Mouse (Mus musculus) neural tube, embryonic 12.5 days (tissue): ENCODE measurements around the gene Top3a. TPM values are rescaled to one million over a fixed set of nuclear protein-coding genes. Genes with fewer than 3 reads are reported as not detected.
A peak's percentile ranks its signal among the peaks of the same experiment; 100 is the strongest.

Source experiments
- ATAC-seq: fragments of 200-750 bp; cut with Nextera tagmentation; 2 replicates; pipeline ENCODE4 v1.8.0; 2017; ENCODE audit warnings: low read depth, mild to moderate bottlenecking, moderate TSS enrichment, moderate library complexity; ENCODE audit not compliant: low FRiP score
- H3K27ac ChIP-seq: fragments of 300-500 bp; sonication (generic); 2 replicates; pipeline ENCODE4 v1.5.1; 2016
- H3K27me3 ChIP-seq: fragments of 300-500 bp; sonication (generic); replicated peaks from 2 replicates; pipeline ENCODE4 v1.6.1; 2016; ENCODE audit warnings: mild to moderate bottlenecking
- H3K36me3 ChIP-seq: fragments of 300-500 bp; sonication (generic); 2 replicates; pipeline ENCODE4 v1.6.1; 2016; ENCODE audit warnings: mild to moderate bottlenecking
- H3K4me1 ChIP-seq: fragments of 300-500 bp; sonication (generic); 2 replicates; pipeline ENCODE4 v1.6.1; 2016
- H3K4me2 ChIP-seq: fragments of 300-500 bp; sonication (generic); replicated peaks from 2 replicates; pipeline ENCODE4 v1.6.1; 2016; ENCODE audit warnings: mild to moderate bottlenecking
- H3K4me3 ChIP-seq: fragments of 300-500 bp; sonication (generic); 2 replicates; pipeline ENCODE4 v1.5.1; 2016
- H3K9ac ChIP-seq: fragments of 300-500 bp; sonication (generic); 2 replicates; pipeline ENCODE4 v1.6.1; 2016; ENCODE audit warnings: mild to moderate bottlenecking
- H3K9me3 ChIP-seq: fragments of 300-500 bp; sonication (generic); 2 replicates; pipeline ENCODE4 v1.6.1; 2016; ENCODE audit warnings: mild to moderate bottlenecking
- WGBS: fragments of 180-500 bp; shearing (Covaris S2); methylation state at CpG from one replicate; pipeline ENCODE4 v1.1.7; 2016; 5-methylcytosine and 5-hydroxymethylcytosine counted together
- polyA plus RNA-seq: library from polyadenylated mRNA; unstranded; fragments of >200 nt; fragmentation: Nextera tagmentation; extraction: Ambion mirVana; gene quantifications from 2 replicates; pipeline ENCODE4 v1.2.1, GENCODE M21; 2016

Top3a gene
- polyA plus RNA-seq, 1 experiment from 2014 or later = 15.9 TPM

DNA sequence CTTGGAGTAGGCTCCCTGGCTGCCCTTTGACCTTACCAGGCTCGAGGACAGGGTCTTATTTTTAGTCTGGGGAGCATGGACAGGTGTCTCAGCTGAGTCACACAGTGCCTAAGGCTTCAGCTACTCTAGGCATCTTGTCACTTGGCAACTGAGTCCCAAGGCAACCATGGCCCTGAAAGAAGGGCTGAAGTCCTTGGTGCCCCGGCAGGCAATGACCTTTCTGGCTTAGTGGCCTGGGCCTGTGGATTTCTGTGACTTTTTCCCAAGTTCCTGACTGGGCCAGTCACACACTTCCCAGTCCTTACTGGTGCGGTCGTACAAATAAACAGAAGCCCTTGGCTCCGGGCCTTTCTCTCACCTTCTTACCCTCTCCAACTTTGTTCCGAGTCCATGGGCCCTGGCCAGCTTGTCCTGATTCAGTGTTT, 47.9 kb downstream of the Top3a start:
- Histone ChIP-seq H3K36me3 (peaks cover 30% of the 10 kb centered on the region), H3K27ac (no peak overlapping the region), H3K4me2 (peak overlapping the region; percentile 81), H3K4me1 (peaks cover 37% of the 10 kb centered on the region), H3K9ac (no peak overlapping the region), H3K4me3 (0 out of 2 replicates have a peak overlapping the region, but pooled peaks have one; percentile 91), H3K27me3 (no peaks in the 10 kb centered on the region), H3K9me3 (no peaks in the 10 kb centered on the region)
- ATAC-seq = no peak
- WGBS = 83% methylated on average over 6 of the region's 6 CpGs

DNA sequence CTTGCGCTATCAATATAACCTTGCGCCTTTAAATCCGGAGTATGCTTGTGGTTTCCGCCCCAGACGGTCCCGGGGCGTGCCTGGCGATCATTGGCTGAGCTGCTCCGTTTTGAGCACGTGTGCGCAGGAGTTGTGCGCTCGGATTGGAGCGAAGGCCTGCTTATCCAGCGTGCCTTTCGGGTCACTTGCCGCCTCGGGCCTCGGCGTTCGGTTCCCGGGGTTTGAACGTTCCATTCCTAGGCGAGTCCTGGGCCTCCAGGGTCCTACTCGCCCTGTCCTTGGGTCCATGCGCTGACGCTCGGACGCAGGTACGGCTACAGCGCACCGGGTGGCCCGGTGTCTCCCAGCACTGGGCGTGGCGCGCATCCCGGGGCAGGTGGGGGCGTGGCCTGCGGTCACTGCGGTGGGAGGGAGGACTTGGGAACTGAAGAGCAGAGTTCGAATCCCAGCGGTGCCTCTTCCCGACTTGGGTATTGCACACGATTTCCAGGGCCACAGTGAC, 48.9 kb downstream of the Top3a start, which contains the start of gene Mief2:
Mief2 (plus strand) TSS at position 139 of the 502 bp plus-strand sequence.
- H3K9me3 ChIP-seq = no peaks in the 10 kb centered on the region
- WGBS = under 1% methylated on average over 44 of the region's 44 CpGs
- peaks cover 37% of the 10 kb centered on the region for H3K4me1 ChIP-seq
- H3K27ac ChIP-seq = peak within 1 kb of the TSS; percentile 65; the same call in 1 of the 2 replicates
- H3K4me3 ChIP-seq = peak within 1 kb of the TSS; percentile 91
- peak within 1 kb of the TSS; percentile 81 for H3K4me2 ChIP-seq
- ATAC-seq = peak; percentile 91
- H3K27me3 ChIP-seq = no peaks in the 10 kb centered on the region
- peaks cover 39% of the 10 kb centered on the region for H3K36me3 ChIP-seq
- H3K9ac ChIP-seq = peak within 1 kb of the TSS; percentile 92

DNA sequence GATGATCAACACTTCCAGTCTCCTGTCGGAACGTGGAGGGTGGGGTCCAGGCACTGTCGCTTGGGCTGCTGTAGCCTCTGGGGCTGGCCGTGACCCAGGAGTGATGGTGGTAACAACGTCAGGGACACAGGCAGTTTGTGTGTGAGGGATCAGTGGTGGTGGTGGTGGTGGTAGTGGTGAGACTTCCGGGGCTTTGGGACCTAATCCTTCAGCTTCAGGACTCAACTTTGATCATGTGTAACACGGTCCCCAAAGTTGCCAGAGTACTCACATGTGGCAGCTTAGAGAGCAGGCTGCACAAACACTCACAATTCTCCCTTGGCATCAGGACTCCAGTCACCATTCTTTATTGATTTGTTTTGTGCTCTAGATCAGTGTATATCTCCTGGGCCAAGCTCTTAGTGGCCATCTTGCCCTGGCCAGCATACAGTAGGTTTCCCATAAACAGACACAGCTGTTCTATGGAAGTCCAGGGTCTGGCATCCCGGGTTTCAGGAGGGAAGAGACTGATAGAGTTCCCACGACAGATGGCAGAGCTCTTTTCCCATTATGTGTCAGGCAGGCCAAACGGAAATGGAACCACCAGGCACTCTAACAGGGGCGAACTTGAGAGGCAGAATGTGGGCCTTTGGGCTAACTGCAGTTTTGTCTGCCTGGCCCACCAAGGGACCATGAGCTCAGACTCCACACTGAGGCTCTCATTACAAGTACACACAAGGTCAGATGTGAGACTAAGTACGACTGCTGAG, 49.6 kb downstream of the Top3a start:
- H3K9ac ChIP-seq = peak overlapping the region; percentile 92
- no peaks in the 10 kb centered on the region for H3K9me3 ChIP-seq
- peak overlapping the region; percentile 91 for H3K4me3 ChIP-seq
- H3K27ac ChIP-seq = peak overlapping the region; percentile 53; the same call in 1 of the 2 replicates
- WGBS = 6% methylated on average over 12 of the region's 12 CpGs
- peaks cover 40% of the 10 kb centered on the region for H3K36me3 ChIP-seq
- peak; percentile 30 for ATAC-seq
- peak overlapping the region; percentile 81 for H3K4me2 ChIP-seq
- no peaks in the 10 kb centered on the region for H3K27me3 ChIP-seq
- H3K4me1 ChIP-seq = peaks cover 37% of the 10 kb centered on the region

DNA sequence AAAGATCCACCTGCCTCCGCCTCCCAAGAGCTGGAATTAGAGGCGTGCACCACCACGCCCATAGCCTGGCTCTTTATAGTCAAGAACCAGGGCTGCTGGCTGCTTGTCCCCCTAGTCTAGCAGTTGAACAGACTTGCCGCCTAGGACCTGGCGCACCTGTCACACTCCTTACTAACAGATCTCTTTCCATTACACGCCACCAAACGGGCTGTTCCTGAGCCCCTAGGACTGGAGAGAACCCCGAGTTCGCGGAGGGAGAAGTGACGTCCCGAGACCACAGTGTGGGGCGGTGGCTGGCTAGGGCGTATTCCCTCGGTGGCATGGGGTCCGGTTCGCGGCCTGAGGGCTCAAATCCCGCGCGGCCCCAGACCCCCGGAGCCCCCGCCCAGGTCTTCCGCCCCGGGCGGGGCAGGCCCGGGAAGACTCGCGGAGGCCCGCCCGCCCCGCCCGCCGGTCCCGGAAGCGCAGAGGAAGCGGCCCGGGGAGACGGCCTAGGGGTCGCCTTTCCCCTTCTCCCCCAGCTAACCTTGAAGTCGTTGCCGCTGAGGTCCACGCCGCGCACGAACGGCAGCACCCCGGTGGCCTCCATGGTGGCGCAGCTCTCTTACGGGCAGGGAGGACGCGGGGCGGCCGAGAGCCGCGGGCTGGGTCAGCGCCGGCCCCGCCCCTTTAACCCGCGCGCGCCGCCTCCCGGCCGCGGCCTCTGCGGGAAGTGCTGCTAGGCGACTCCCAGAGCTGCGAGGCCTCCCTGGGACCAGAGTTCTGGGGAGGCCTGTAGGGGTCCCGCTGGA, 50.4 kb downstream of the Top3a start, which contains the start of gene Flii:
Flii (minus strand) TSS at position 663 of the 791 bp plus-strand sequence.
- Histone ChIP-seq H3K9ac (peak within 1 kb of the TSS; percentile 92), H3K4me1 (peaks cover 37% of the 10 kb centered on the region), H3K36me3 (peaks cover 43% of the 10 kb centered on the region), H3K4me3 (peak within 1 kb of the TSS; percentile 91), H3K9me3 (no peaks in the 10 kb centered on the region), H3K27me3 (no peaks in the 10 kb centered on the region), H3K27ac (peak within 1 kb of the TSS; percentile 53; the same call in 1 of the 2 replicates), H3K4me2 (peak within 1 kb of the TSS; percentile 81)
- under 1% methylated on average over 71 of the region's 71 CpGs for WGBS
- peak; percentile 78 for ATAC-seq

DNA sequence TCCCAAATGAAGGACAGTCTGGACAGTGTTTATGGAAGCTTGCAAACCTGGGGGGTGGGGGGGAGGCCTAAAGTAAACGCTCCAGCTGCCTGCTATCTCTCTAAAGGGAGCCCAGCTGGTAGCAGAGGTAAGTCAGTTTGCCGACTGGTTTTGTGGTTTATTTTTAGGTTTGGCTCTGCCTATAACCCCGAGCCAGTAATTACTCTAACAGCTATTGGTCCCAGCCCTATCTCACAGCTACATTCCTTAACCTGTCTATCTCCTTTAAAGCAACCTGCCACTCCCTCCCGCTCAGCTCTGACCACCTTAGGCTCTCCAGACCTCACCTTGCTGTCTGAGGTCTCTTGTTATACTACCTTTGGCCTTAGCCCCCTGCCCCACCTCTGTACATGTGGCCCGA, 57.9 kb downstream of the Top3a start:
- peaks cover 99% of the 10 kb centered on the region for H3K36me3 ChIP-seq
- ATAC-seq = no peak
- H3K9ac ChIP-seq = no peak overlapping the region
- no peaks in the 10 kb centered on the region for H3K27me3 ChIP-seq
- H3K27ac ChIP-seq = no peak overlapping the region
- H3K9me3 ChIP-seq = no peaks in the 10 kb centered on the region
- H3K4me1 ChIP-seq = no peaks in the 10 kb centered on the region
- no peak overlapping the region for H3K4me3 ChIP-seq
- no peak overlapping the region for H3K4me2 ChIP-seq
- 86% methylated on average over 5 of the region's 5 CpGs for WGBS

DNA sequence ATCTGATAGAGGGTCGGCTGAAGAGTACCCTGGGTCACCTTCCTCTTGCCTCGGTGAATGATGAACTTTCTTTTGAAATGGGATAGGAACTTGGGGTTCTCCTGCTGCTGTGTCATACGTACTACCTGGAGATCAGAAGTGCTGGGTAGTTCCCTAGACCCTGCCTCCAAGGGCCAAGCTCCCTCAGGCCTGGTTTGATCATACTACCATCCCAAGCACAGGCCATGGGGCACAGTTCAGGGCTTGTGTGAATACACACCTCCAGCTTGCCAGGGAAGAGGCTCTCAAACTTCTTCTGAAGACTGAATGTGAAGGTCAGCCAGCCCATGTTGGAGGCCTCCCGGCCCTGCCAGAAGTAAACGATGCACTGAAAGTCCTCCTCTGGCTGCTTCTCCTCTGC, 61.3 kb downstream of the Top3a start:
- Histone ChIP-seq H3K9me3 (no peaks in the 10 kb centered on the region), H3K36me3 (peaks cover 99% of the 10 kb centered on the region), H3K9ac (no peak overlapping the region), H3K4me1 (no peaks in the 10 kb centered on the region), H3K27ac (no peak overlapping the region), H3K27me3 (no peaks in the 10 kb centered on the region), H3K4me2 (no peak overlapping the region), H3K4me3 (no peak overlapping the region)
- ATAC-seq = no peak
- 97% methylated on average over 5 of the region's 5 CpGs for WGBS

DNA sequence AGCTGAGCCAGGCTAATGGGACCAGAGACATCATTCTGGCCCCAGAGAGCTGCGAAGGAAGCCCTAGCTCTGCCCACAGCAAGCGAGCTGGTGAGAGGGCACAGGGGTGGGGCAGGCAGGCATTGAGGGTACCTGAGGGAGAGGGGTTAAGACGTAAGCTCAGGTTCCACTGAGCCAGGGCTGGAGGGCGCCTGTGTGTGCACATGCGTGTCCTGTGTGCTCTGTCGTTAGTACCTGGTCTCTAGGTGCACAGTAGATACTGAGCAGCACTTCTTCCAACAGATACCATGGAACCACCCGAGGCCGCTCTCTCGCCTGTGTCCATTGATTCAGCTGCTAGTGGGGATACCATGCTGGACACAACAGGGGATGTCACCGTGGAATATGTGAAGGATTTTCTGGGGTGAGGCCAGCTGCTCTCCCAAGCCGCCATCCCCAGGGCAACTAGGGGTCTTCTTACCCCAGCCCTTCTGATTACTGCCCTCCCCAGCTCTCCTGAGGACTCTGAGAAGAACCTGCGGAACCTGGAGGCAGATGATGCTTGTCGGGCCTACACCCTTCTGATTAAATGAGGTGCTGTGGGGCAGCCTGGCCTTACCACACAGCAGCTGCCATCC, 64.4 kb downstream of the Top3a start:
- Histone ChIP-seq H3K4me1 (no peaks in the 10 kb centered on the region), H3K9me3 (no peaks in the 10 kb centered on the region), H3K4me3 (no peak overlapping the region), H3K9ac (no peak overlapping the region), H3K27me3 (no peaks in the 10 kb centered on the region), H3K27ac (no peak overlapping the region), H3K36me3 (peaks cover 99% of the 10 kb centered on the region), H3K4me2 (no peak overlapping the region)
- WGBS = 93% methylated on average over 13 of the region's 13 CpGs
- no peak for ATAC-seq

DNA sequence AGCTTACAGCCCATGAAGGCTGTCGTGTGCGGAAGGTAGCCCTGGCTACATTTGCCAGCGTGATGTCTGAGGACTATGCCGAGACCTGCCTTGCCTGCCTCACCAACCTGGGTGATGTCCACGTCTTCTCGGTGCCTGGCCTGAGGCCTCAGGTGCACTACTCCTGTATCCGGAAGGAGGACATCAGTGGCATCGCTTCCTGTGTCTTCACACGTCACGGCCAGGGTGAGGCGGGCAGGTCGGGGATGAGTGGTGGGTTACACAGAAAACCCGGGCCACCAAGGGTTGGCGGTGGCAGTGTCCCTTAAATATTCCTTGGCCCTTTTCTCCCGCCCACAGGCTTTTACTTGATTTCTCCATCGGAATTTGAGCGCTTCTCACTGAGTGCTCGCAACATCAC, 65.1 kb downstream of the Top3a start:
- H3K36me3 ChIP-seq = peaks cover 100% of the 10 kb centered on the region
- H3K9me3 ChIP-seq = no peaks in the 10 kb centered on the region
- H3K4me3 ChIP-seq = no peak overlapping the region
- no peak overlapping the region for H3K27ac ChIP-seq
- no peak overlapping the region for H3K9ac ChIP-seq
- no peak for ATAC-seq
- no peak overlapping the region for H3K4me2 ChIP-seq
- 95% methylated on average over 18 of the region's 18 CpGs for WGBS
- H3K27me3 ChIP-seq = no peaks in the 10 kb centered on the region
- H3K4me1 ChIP-seq = no peaks in the 10 kb centered on the region

DNA sequence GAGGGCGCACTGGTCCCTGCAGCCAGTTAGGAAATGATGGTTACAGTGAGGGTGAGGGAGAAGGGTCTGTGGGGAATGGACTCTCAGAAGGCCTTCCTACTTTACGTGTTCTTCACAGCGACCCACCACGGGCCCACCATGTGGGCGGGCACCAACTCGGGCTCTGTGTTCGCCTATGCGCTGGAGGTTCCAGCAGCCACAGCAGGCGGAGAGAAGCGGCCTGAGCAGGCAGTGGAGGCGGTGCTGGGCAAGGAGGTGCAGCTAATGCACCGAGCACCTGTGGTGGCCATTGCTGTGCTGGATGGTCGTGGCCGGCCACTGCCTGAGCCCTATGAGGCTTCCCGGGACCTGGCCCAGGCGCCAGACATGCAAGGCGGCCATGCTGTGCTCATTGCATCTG, 65.9 kb downstream of the Top3a start:
- H3K9me3 ChIP-seq = no peaks in the 10 kb centered on the region
- WGBS = 94% methylated on average over 17 of the region's 17 CpGs
- H3K27me3 ChIP-seq = no peaks in the 10 kb centered on the region
- H3K4me3 ChIP-seq = no peak overlapping the region
- no peak overlapping the region for H3K27ac ChIP-seq
- H3K4me1 ChIP-seq = no peaks in the 10 kb centered on the region
- no peak overlapping the region for H3K9ac ChIP-seq
- no peak overlapping the region for H3K4me2 ChIP-seq
- no peak for ATAC-seq
- H3K36me3 ChIP-seq = peaks cover 100% of the 10 kb centered on the region

DNA sequence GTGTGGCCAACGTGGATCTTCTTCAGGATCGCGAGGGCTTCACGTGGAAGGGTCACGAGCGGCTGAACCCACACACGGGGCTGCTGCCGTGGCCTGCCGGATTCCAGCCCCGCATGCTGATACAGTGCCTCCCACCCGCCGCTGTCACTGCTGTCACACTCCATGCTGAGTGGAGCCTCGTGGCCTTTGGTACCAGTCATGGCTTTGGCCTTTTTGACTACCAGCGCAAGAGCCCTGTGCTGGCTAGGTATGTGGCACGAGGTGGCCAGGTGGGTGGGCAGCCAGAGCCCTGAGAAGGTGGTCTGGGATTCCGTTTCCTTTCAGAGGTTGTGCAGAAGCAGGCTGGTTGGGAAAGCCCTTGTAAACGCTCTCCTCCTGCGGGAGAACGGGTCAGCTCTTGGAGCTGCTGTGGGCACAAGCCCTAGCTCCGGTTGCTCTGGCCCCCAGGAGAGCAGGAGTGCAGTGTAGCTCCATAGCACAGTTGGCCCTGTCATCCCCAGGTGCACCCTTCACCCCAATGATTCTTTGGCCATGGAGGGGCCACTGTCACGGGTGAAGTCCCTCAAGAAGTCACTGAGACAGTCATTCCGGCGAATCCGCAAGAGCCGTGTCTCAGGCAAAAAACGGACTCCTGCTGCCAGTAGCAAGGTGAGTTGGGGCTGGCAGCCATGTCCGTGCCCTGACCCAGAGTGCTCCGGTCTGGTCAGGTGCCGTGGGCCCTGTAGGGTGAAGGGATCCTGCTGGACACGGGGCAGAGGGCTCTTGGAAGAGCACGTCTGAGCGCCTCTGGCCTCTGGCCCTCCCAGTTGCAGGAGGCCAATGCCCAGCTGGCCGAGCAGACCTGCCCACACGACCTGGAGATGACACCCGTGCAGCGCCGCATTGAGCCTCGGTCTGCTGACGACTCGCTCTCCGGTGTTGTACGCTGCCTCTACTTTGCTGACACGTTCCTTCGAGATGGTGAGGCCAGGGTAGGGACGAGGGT, 67.4 kb downstream of the Top3a start:
- no peak for ATAC-seq

DNA sequence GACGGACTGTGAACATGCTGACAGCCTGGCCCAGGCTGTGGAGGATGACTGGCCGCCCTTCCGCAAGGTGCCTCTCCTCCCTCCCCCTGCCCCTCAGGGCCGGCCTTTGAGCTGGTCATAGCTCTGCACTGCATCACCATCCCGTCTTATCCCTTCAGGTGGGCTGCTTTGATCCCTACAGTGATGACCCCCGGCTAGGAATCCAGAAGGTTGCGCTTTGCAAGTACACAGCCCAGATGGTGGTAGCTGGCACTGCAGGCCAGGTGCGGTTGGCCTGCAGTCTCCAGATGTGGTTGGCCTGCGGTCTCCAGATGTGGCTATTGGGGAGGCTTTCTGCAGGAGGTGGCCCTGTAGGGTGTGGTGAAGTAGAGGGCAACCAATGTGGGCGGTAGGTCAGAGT, 68.5 kb downstream of the Top3a start:
- H3K4me3 ChIP-seq = no peak overlapping the region
- no peaks in the 10 kb centered on the region for H3K9me3 ChIP-seq
- no peak overlapping the region for H3K9ac ChIP-seq
- no peaks in the 10 kb centered on the region for H3K27me3 ChIP-seq
- H3K36me3 ChIP-seq = peaks cover 97% of the 10 kb centered on the region
- WGBS = 90% methylated on average over 10 of the region's 10 CpGs
- no peak overlapping the region for H3K4me2 ChIP-seq
- H3K4me1 ChIP-seq = peaks cover 4% of the 10 kb centered on the region
- no peak for ATAC-seq
- no peak overlapping the region for H3K27ac ChIP-seq

More for the DNA sequence above, 67.4 kb downstream of the Top3a start:
- Histone ChIP-seq H3K27me3 (no peaks in the 10 kb centered on the region), H3K9ac (no peak overlapping the region), H3K4me1 (no peaks in the 10 kb centered on the region), H3K9me3 (no peaks in the 10 kb centered on the region), H3K27ac (no peak overlapping the region), H3K4me3 (no peak overlapping the region), H3K4me2 (no peak overlapping the region), H3K36me3 (peaks cover 100% of the 10 kb centered on the region)
- 94% methylated on average over 45 of the region's 45 CpGs for WGBS
